Mouse (Mus musculus) brown adipose tissue, adult 24 weeks (tissue): Measurements from ENCODE around the gene Gm44805. TPM values are rescaled to one million over a fixed set of nuclear protein-coding genes. Genes with fewer than 3 reads are reported as not detected.

Source experiments
- H3K27ac ChIP-seq: fragments of 200-500 bp; replicated peaks from 2 replicates; pipeline ENCODE4 v1.5.1; 2012; ENCODE audit warnings: low read depth, mild to moderate bottlenecking, low read length
- H3K4me1 ChIP-seq: fragments of 200-500 bp; 2 replicates; pipeline ENCODE4 v1.6.1; 2012; ENCODE audit warnings: low read length, mixed read lengths; ENCODE audit not compliant: control insufficient read depth, insufficient read depth, insufficient read length
- H3K4me3 ChIP-seq: fragments of 200-500 bp; 2 replicates; pipeline ENCODE4 v1.5.1; 2012; ENCODE audit warnings: low read depth, mild to moderate bottlenecking, low read length, moderate library complexity; ENCODE audit not compliant: insufficient read depth
- polyA plus RNA-seq: library from polyadenylated mRNA; stranded (reverse); fragments of >200 nt; gene quantifications from 2 replicates; pipeline ENCODE4 v1.2.4, GENCODE M21; 2012; ENCODE audit not compliant: missing spikeins, insufficient read depth, insufficient read length

Gm44805 gene
- polyA plus RNA-seq, 1 experiment: not detected

DNA sequence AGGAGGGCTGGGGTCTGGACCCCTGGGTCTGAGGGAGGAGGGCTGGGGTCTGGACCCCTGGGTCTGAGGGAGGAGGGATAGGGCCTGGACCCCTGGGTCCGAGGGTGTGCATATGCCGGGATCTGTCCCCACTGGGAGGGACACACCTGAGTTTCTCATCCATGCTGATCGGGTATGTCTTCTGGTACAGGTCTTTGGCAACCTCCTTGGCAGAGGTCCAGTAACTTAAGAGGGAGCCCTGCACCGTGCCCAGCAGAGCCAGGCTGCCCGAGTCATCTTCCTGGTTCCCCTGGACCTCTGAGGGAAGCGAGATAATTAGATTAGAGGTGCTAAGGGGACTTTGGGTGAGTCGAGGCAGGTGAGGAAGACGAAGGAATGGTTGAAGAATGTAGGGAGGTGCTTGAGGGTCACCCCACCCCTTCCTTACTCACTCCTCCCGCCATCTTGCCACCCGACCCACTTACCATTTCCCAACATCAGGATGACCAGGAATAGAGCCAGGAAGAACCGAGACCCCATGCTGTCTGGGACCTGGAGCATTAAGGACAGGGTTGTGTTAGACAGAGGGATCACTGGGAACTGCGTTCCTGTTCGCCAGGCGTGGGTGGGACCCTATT is 8.0 kb downstream of the Gm44805 start:
- Histone ChIP-seq H3K4me3 (no peak overlapping the region), H3K27ac (no peak overlapping the region), H3K4me1 (peaks cover 3% of the 10 kb centered on the region; the same call in 1 of the 2 replicates)

DNA sequence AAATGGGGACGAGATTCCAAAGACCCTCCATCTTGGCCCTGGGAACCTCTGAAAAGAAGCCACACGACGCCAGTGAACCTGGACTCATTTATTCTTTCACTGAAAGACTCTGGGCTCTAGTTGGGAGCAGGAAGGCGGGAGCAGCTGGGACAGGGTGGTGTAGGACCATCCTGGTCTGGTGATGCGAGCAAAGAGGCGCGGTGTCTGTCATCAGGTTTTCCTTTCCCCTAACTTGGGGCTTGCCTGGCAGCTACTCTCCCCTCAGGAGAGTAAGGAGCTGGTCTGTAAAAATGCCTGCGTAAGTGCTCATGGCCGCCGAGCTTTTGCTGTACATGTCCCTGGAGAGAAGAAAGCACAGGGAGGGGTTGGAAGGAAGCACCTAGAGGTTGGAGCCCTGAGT is 9.7 kb downstream of the Gm44805 start:
- no peak overlapping the region for H3K4me3 ChIP-seq
- no peak overlapping the region for H3K27ac ChIP-seq
- peaks cover under 1% of the 10 kb centered on the region; the same call in 1 of the 2 replicates for H3K4me1 ChIP-seq

- Histone ChIP-seq H3K27ac (peak overlapping the region; percentile 88), H3K4me3 (peak overlapping the region; percentile 16; the same call in 1 of the 2 replicates), H3K4me1 (no peaks in the 10 kb centered on the region)
Measured at GRCm38 (mm10) chr7:19668947-19669721, 12.1 kb downstream of the Gm44805 start.

DNA sequence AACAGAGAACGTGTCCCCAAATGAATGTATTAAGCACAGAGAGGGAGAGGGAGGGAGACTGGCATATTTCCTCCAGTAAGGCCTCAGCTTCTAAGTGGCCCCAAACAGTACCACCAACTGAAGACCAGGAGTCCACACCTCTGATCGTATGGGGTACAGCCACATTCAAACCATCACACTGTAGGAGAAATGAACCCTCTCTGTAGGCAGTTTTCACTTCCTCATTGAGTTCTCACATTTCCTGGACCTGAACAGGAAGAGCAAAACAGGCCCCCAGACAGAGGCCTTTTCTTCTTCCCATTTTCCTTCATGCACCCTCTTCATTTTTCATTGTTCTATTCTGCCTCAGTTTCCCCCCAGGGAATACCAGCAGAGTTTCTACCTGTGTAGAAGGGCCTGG is 13.8 kb downstream of the Gm44805 start:
- H3K4me1 ChIP-seq: peaks cover 8% of the 10 kb centered on the region
- no peak overlapping the region for H3K4me3 ChIP-seq
- peak overlapping the region; percentile 58 for H3K27ac ChIP-seq

GRCm38 (mm10) chr7:19666750-19667149 is 14.5 kb downstream of the Gm44805 start:
- peaks cover 8% of the 10 kb centered on the region for H3K4me1 ChIP-seq
- no peak overlapping the region for H3K4me3 ChIP-seq
- H3K27ac ChIP-seq: peak overlapping the region; percentile 58

DNA sequence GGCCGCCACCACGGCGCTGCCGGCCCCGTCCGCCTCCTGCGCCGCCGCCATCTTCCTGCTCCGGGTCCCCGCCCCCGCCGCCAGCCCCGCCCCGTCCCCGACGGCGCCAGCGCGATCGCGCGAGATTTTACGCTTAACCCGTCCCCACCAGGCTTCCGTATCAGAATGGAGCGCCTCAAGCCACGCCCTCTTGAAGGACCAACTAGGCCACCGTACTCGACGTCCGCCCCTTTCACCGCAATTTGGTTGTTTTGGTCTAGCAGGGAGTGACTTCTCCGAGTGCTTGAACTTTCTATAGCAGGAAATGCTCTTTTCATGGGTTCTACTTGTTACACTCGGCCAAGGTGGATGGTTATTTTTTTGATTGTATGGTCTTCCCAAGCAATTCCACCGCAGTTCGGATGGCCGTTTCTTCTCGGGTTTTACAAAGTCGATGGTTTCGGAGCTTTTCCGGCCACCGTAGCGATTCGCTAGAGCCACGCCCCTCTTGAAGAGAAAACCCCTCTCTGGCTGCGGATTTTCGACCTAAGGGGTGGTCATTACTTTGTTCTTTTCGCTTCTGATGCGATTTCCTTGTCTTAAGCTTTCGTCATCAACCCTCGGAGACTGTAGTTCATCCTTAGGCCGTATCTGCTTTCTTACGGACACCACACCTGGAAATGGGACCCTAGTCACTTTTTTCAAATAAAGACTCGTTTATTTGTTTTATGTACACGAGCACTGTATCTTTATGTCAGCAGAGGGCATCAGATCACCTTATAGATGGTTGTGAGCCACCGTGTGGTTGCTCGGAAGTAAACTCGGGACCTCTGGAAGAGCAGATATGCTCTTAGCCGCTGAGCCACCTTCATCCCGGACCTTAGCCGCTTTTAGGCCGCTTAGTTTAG is 16.0 kb downstream of the Gm44805 start, which contains the start of gene Clptm1:
Gene Clptm1 (minus strand): TSS at position 79 of the 887 bp plus-strand sequence.
- Histone ChIP-seq H3K4me1 (peaks cover 8% of the 10 kb centered on the region), H3K4me3 (peak within 1 kb of the TSS; percentile 86), H3K27ac (peak within 1 kb of the TSS; percentile 94)

GRCm38 (mm10) chr7:19664455-19664954 is 16.7 kb downstream of the Gm44805 start:
- Histone ChIP-seq H3K4me1 (peaks cover 8% of the 10 kb centered on the region), H3K4me3 (peak overlapping the region; percentile 86), H3K27ac (no peak overlapping the region; the same call in 1 of the 2 replicates)

GRCm38 (mm10) chr7:19663940-19664339 is 17.3 kb downstream of the Gm44805 start:
- Histone ChIP-seq H3K27ac (no peak overlapping the region), H3K4me3 (peak overlapping the region; percentile 86), H3K4me1 (peaks cover 8% of the 10 kb centered on the region)

DNA sequence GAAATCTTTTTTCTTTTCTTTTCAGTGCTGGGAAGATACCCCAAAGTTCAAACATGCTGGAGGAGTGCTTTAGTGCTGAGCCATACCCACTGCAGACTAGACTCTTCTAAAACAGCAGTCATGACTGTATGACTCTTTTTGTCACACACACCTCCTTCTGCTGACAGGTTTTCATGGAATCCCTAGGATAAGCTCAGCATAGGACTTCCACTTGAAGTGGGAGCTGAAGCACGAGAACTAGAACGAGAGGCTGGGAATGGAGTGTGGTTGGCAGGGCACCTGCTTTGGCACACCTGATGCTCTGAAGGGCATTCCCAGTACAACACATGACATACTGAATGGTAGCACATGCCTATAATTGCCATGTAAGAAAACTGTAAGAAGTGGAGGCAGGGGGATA is 28.6 kb downstream of the Gm44805 start:
- no peak overlapping the region for H3K27ac ChIP-seq
- H3K4me3 ChIP-seq: no peak overlapping the region
- H3K4me1 ChIP-seq: 0 out of 2 replicates have a peak, but pooled peaks cover 7% of the 10 kb centered on the region

DNA sequence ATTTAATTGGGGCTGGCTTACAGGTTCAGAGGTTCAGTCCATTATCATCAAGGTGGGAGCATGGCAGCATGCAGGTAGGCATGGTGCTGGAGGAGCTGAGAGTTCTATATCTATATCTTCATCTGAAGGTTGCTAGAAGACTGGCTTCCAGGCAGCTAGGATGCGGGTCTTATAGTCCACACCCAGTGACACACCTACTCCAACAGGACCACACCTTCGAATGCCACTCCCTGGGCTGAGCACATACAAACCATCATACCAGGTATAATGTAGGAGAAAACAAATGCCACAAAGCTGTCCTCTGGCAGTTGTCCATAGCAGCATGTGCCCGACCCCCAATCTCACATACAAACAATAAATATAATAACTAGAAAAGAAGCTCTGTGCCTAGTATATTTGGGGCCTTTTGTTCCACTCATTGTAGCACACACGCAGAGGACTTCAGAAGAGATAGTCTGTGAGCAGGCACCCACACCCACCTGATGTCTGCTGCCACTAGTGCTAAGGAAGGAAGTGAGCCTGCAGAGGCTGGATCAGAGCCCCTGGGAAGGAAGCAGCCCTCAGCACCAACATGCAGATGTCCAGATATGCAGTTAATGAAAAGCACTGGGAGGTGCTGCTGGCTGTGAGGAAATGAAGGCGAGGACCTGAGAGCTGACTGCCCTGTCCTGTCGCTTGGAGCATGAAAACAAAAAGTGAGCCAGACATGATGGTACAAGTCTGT is 30.0 kb downstream of the Gm44805 start:
- H3K27ac ChIP-seq: 0 out of 2 replicates have a peak overlapping the region, but pooled peaks have one; percentile 34
- H3K4me1 ChIP-seq: peaks cover 12% of the 10 kb centered on the region; the same call in 1 of the 2 replicates
- H3K4me3 ChIP-seq: no peak overlapping the region

DNA sequence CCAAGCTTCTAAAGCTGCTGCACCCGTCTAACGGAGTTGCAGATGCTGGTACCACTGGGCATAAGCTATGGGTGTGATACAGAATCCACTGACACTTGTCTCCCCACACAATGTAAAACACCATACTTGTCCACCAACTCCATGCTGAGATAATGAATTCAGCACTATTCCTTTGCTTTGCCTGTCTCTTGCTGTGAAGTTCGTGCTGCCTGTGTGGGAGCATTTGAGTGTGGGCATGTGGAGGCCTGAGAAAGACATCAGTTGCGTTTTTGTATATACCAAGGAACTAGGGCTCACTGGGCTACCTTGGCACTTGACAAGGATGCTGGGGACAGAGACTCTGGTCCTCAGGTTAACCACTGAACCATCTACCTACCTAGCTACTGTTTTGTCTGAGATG is 40.0 kb downstream of the Gm44805 start:
- Histone ChIP-seq H3K27ac (no peak overlapping the region), H3K4me3 (no peak overlapping the region), H3K4me1 (no peaks in the 10 kb centered on the region)

- Histone ChIP-seq H3K27ac (no peak overlapping the region), H3K4me1 (no peaks in the 10 kb centered on the region), H3K4me3 (no peak overlapping the region)
Measured at GRCm38 (mm10) chr7:19635074-19635827, 46.0 kb downstream of the Gm44805 start.

DNA sequence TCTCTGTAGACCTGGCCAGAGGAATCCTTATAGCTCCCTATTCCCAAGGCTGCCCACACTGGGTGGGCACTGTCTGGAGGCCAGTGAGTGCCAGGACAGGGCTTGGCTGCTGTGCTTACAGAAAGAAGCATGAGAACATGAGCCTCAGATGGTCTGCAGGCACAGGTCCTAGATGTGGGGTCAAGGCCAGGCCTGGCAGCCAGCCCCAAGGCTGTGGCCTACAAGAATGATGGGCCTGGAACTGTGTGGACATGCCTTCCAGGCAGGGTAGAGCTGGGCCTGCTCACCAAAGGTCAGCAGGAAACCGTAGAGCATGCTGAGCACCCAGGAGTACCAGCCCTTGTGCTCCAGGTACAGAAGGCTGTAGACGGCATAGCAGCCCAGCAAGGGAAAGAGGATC is 46.6 kb downstream of the Gm44805 start:
- Histone ChIP-seq H3K4me3 (no peak overlapping the region), H3K4me1 (peaks cover 2% of the 10 kb centered on the region; the same call in 1 of the 2 replicates), H3K27ac (no peak overlapping the region)

GRCm38 (mm10) chr7:19633855-19634254 is 47.4 kb downstream of the Gm44805 start:
- Histone ChIP-seq H3K4me1 (peaks cover 3% of the 10 kb centered on the region; the same call in 1 of the 2 replicates), H3K27ac (no peak overlapping the region), H3K4me3 (no peak overlapping the region)
